8 mouse cellular contexts compared by ENCODE assay signal in genomic region chrX:12006031-12006881, GRCm38 (mm10).
A peak's percentile ranks its signal among the peaks of the same experiment; 100 is the strongest.
DNase-seq lines count a peak whose midpoint lies in the region; ATAC-seq and TF ChIP-seq lines count a peak whose summit lies in the region.

No protein-coding gene starts in this region.

- peak; percentile 40; the same call in 1 of the 2 replicates for ATAC-seq in limb, embryonic 11.5 days (ENCODE audit: insufficient number of reproducible peaks, low FRiP score, low TSS enrichment, low read depth)
- peak; percentile 8; the same call in 1 of the 2 replicates for ATAC-seq in midbrain, embryonic 12.5 days (ENCODE audit: low FRiP score, low read depth)

- WGBS in embryonic facial prominence, embryonic 10.5 days: 5% methylated on average over 57 of the region's 57 CpGs
- WGBS in limb, embryonic 11.5 days: 2% methylated on average over 57 of the region's 57 CpGs
- WGBS in midbrain, embryonic 12.5 days: 4% methylated on average over 46 of the region's 57 CpGs
- WGBS in spleen, adult 2 months: 3% methylated on average over 55 of the region's 57 CpGs

- H3K27me3 ChIP-seq in embryonic facial prominence, embryonic 10.5 days (replicated peaks; ENCODE audit: low read depth, poor library complexity, severe bottlenecking): peaks cover 98% of the 10 kb centered on the region
- H3K27me3 ChIP-seq in limb, embryonic 11.5 days (ENCODE audit: control insufficient read depth, insufficient read depth, low read length): peaks cover 55% of the 10 kb centered on the region
- H3K27me3 ChIP-seq in midbrain, embryonic 12.5 days: peaks cover 79% of the 10 kb centered on the region
- H3K27me3 ChIP-seq in spleen, adult 2 months (ENCODE audit: control insufficient read depth, insufficient read depth, low read length): no peaks in the 10 kb centered on the region

- TF ChIP-seq CTCF in spleen, adult 2 months (IDR thresholded peaks at IDR 0.05; ENCODE audit: extremely low read depth, insufficient read depth, insufficient read length, insufficient replicate concordance): no peak

- peak overlapping the region; percentile 58 for H3K4me2 ChIP-seq in limb, embryonic 11.5 days (ENCODE audit: low read depth, severe bottlenecking)
- H3K4me2 ChIP-seq in midbrain, embryonic 12.5 days (replicated peaks): peak overlapping the region; percentile 54

- peak overlapping the region; percentile 57 for H3K9ac ChIP-seq in limb, embryonic 11.5 days (ENCODE audit: low read length)
- H3K9ac ChIP-seq in midbrain, embryonic 12.5 days (replicated peaks): peak overlapping the region; percentile 51; the same call in 1 of the 2 replicates

- H3K4me3 ChIP-seq in embryonic facial prominence, embryonic 10.5 days: peak overlapping the region; percentile 56
- H3K4me3 ChIP-seq in limb, embryonic 11.5 days (ENCODE audit: low read depth, low read length): peak overlapping the region; percentile 28
- peak overlapping the region; percentile 37 for H3K4me3 ChIP-seq in midbrain, embryonic 12.5 days
- peak overlapping the region; percentile 66 for H3K4me3 ChIP-seq in spleen, adult 2 months (ENCODE audit: extremely low read depth, insufficient read depth, insufficient read length)

- H3K27ac ChIP-seq in embryonic facial prominence, embryonic 10.5 days (replicated peaks): peak overlapping the region; percentile 92
- H3K27ac ChIP-seq in limb, embryonic 11.5 days (replicated peaks; ENCODE audit: low read depth, low read length): peak overlapping the region; percentile 90
- peak overlapping the region; percentile 92 for H3K27ac ChIP-seq in midbrain, embryonic 12.5 days (replicated peaks)
- H3K27ac ChIP-seq in spleen, adult 2 months (ENCODE audit: insufficient read depth, low read length): peak overlapping the region; percentile 80

- no peaks in the 10 kb centered on the region for H3K36me3 ChIP-seq in embryonic facial prominence, embryonic 10.5 days (replicated peaks)
- no peaks in the 10 kb centered on the region for H3K36me3 ChIP-seq in limb, embryonic 11.5 days (ENCODE audit: control insufficient read depth, insufficient read depth, low read length)
- no peaks in the 10 kb centered on the region for H3K36me3 ChIP-seq in midbrain, embryonic 12.5 days
- no peaks in the 10 kb centered on the region for H3K36me3 ChIP-seq in spleen, adult 2 months (ENCODE audit: control insufficient read depth, insufficient read depth, low read length)

- peaks cover 55% of the 10 kb centered on the region for H3K4me1 ChIP-seq in embryonic facial prominence, embryonic 10.5 days
- peaks cover 38% of the 10 kb centered on the region for H3K4me1 ChIP-seq in limb, embryonic 11.5 days (ENCODE audit: control insufficient read depth, insufficient read depth, low read length)
- peaks cover 52% of the 10 kb centered on the region for H3K4me1 ChIP-seq in midbrain, embryonic 12.5 days
- H3K4me1 ChIP-seq in spleen, adult 2 months (ENCODE audit: control insufficient read depth, insufficient read depth, insufficient read length): peaks cover 15% of the 10 kb centered on the region; the same call in 1 of the 2 replicates

- DNase-seq in retina, adult 2 months (ENCODE audit: low read depth, low spot score): peak; percentile 23
- DNase-seq in retina, postnatal 1 day: no peak
- peak; percentile 81 for DNase-seq in embryonic facial prominence, embryonic 10.5 days (ENCODE audit: low spot score)
- DNase-seq in heart, adult 18-20 months: peak; percentile 81 to 85
- DNase-seq in kidney, adult 18-20 months: peak; percentile 59
- peak; percentile 78 for DNase-seq in limb, embryonic 11.5 days (ENCODE audit: low spot score)
- peak in 1 of 2 experiments; percentile 9 for DNase-seq in spleen, adult 2 months (ENCODE audit: low read depth in 1 of 2, low spot score in 2 of 2)

- TF ChIP-seq POLR2A in spleen, adult 2 months (IDR thresholded peaks at IDR 0.05; ENCODE audit: low read depth, low read length): no peak

- no peaks in the 10 kb centered on the region for H3K9me3 ChIP-seq in embryonic facial prominence, embryonic 10.5 days
- H3K9me3 ChIP-seq in limb, embryonic 11.5 days (ENCODE audit: control insufficient read depth, low read length): no peaks in the 10 kb centered on the region
- H3K9me3 ChIP-seq in midbrain, embryonic 12.5 days: no peaks in the 10 kb centered on the region
